Mouse (Mus musculus): ENCODE results near the gene Tas2r135. TPM values are rescaled to one million over a fixed set of nuclear protein-coding genes. Genes with fewer than 3 reads are reported as not detected.
A peak's percentile ranks its signal among the peaks of the same experiment; 100 is the strongest.

Tas2r135 gene
- polyA plus RNA-seq, 1 experiment from 2014 or later = not detected

- Histone ChIP-seq H3K4me3 (no peak overlapping the region), H3K27ac (no peak overlapping the region), H3K4me1 (replicated peaks) (peaks cover 5% of the 10 kb centered on the region), H3K27me3 (ENCODE audit: insufficient read depth, poor library complexity, severe bottlenecking) (no peaks in the 10 kb centered on the region), H3K36me3 (peaks cover 20% of the 10 kb centered on the region), H3K9me3 (no peaks in the 10 kb centered on the region)
- WGBS = 89% methylated on average over 15 of the region's 15 CpGs
- DNase-seq (ENCODE audit: low spot score) = no peak
Measured at GRCm38 (mm10) chr6:42364607-42365006, 40.6 kb upstream of the Tas2r135 start.

- Histone ChIP-seq H3K4me3 (no peak overlapping the region), H3K27ac (no peak overlapping the region), H3K36me3 (peaks cover 14% of the 10 kb centered on the region), H3K27me3 (ENCODE audit: insufficient read depth, poor library complexity, severe bottlenecking) (no peaks in the 10 kb centered on the region), H3K4me1 (replicated peaks) (peaks cover 11% of the 10 kb centered on the region), H3K9me3 (no peaks in the 10 kb centered on the region)
- no peak for DNase-seq (ENCODE audit: low spot score)
- 90% methylated on average over 6 of the region's 6 CpGs for whole genome bisulfite sequencing
Measured at GRCm38 (mm10) chr6:42365215-42365614, 40.0 kb upstream of the Tas2r135 start.

GRCm38 (mm10) chr6:42369870-42370269, 35.4 kb upstream of the Tas2r135 start:
- Histone ChIP-seq H3K36me3 (no peaks in the 10 kb centered on the region), H3K27ac (no peak overlapping the region), H3K9me3 (no peaks in the 10 kb centered on the region), H3K4me1 (replicated peaks) (peaks cover 42% of the 10 kb centered on the region), H3K27me3 (ENCODE audit: insufficient read depth, poor library complexity, severe bottlenecking) (peaks cover 30% of the 10 kb centered on the region), H3K4me3 (no peak overlapping the region)
- peak; percentile 52 for DNase-seq (ENCODE audit: low spot score)
- WGBS = 8% methylated on average over 3 of the region's 3 CpGs

- peaks cover 33% of the 10 kb centered on the region for H3K27me3 ChIP-seq (ENCODE audit: insufficient read depth, poor library complexity, severe bottlenecking)
- DNase-seq (ENCODE audit: low spot score) = no peak
- H3K4me3 ChIP-seq = no peak overlapping the region
- H3K9me3 ChIP-seq = no peaks in the 10 kb centered on the region
- H3K27ac ChIP-seq = 0 out of 2 replicates have a peak overlapping the region, but pooled peaks have one; percentile 13
- H3K4me1 ChIP-seq (replicated peaks) = peaks cover 42% of the 10 kb centered on the region
- 50% methylated on average over 4 of the region's 4 CpGs for WGBS
- H3K36me3 ChIP-seq = no peaks in the 10 kb centered on the region
Measured at GRCm38 (mm10) chr6:42370630-42371363, 34.4 kb upstream of the Tas2r135 start.

- no peak for DNase-seq (ENCODE audit: low spot score)
- Histone ChIP-seq H3K9me3 (no peaks in the 10 kb centered on the region), H3K4me1 (replicated peaks) (peaks cover 42% of the 10 kb centered on the region), H3K36me3 (no peaks in the 10 kb centered on the region), H3K27me3 (ENCODE audit: insufficient read depth, poor library complexity, severe bottlenecking) (peaks cover 37% of the 10 kb centered on the region), H3K4me3 (peak overlapping the region; percentile 65; the same call in 1 of the 2 replicates), H3K27ac (no peak overlapping the region)
- 4% methylated on average over 3 of the region's 3 CpGs for WGBS
Measured at GRCm38 (mm10) chr6:42372001-42372400, 33.2 kb upstream of the Tas2r135 start.

- Histone ChIP-seq H3K27me3 (ENCODE audit: insufficient read depth, poor library complexity, severe bottlenecking) (peaks cover 37% of the 10 kb centered on the region), H3K4me1 (replicated peaks) (peaks cover 42% of the 10 kb centered on the region), H3K9me3 (no peaks in the 10 kb centered on the region), H3K4me3 (peak overlapping the region; percentile 65), H3K36me3 (no peaks in the 10 kb centered on the region), H3K27ac (peak overlapping the region; percentile 80)
- DNase-seq (ENCODE audit: low spot score) = no peak
- WGBS = 15% methylated on average over 9 of the region's 9 CpGs
Measured at GRCm38 (mm10) chr6:42372421-42372815, 32.8 kb upstream of the Tas2r135 start.

- H3K4me1 ChIP-seq (replicated peaks) = peaks cover 42% of the 10 kb centered on the region
- H3K27ac ChIP-seq = peak within 1 kb of the TSS; percentile 80
- DNase-seq (ENCODE audit: low spot score) = peak; percentile 71
- H3K36me3 ChIP-seq = no peaks in the 10 kb centered on the region
- H3K27me3 ChIP-seq (ENCODE audit: insufficient read depth, poor library complexity, severe bottlenecking) = peaks cover 37% of the 10 kb centered on the region
- peak within 1 kb of the TSS; percentile 65 for H3K4me3 ChIP-seq
- under 1% methylated on average over 36 of the region's 36 CpGs for WGBS
- no peaks in the 10 kb centered on the region for H3K9me3 ChIP-seq
Measured at GRCm38 (mm10) chr6:42372816-42373547, 32.3 kb upstream of the Tas2r135 start, which contains the start of gene Epha1. Gene Epha1, minus strand, starts transcription at chr6:42373268.

GRCm38 (mm10) chr6:42373669-42374430, 31.4 kb upstream of the Tas2r135 start:
- Histone ChIP-seq H3K27me3 (ENCODE audit: insufficient read depth, poor library complexity, severe bottlenecking) (peaks cover 37% of the 10 kb centered on the region), H3K36me3 (no peaks in the 10 kb centered on the region)
- 39% methylated on average over 7 of the region's 7 CpGs for WGBS

GRCm38 (mm10) chr6:42374701-42375100, 30.5 kb upstream of the Tas2r135 start:
- DNase-seq (ENCODE audit: low spot score) = no peak

More at GRCm38 (mm10) chr6:42373669-42374430, 31.4 kb upstream of the Tas2r135 start:
- no peak overlapping the region for H3K27ac ChIP-seq
- DNase-seq (ENCODE audit: low spot score) = no peak
- H3K4me3 ChIP-seq = peak overlapping the region; percentile 65
- H3K4me1 ChIP-seq (replicated peaks) = peaks cover 42% of the 10 kb centered on the region
- H3K9me3 ChIP-seq = no peaks in the 10 kb centered on the region

GRCm38 (mm10) chr6:42375131-42375530, 30.1 kb upstream of the Tas2r135 start:
- Histone ChIP-seq H3K36me3 (no peaks in the 10 kb centered on the region), H3K27me3 (ENCODE audit: insufficient read depth, poor library complexity, severe bottlenecking) (peaks cover 41% of the 10 kb centered on the region), H3K27ac (no peak overlapping the region), H3K9me3 (no peaks in the 10 kb centered on the region), H3K4me1 (replicated peaks) (peaks cover 35% of the 10 kb centered on the region), H3K4me3 (no peak overlapping the region)
- 89% methylated on average over 2 of the region's 2 CpGs for WGBS
- no peak for DNase-seq (ENCODE audit: low spot score)

More at GRCm38 (mm10) chr6:42374701-42375100, 30.5 kb upstream of the Tas2r135 start:
- no peaks in the 10 kb centered on the region for H3K9me3 ChIP-seq
- H3K27ac ChIP-seq = no peak overlapping the region
- no peak overlapping the region for H3K4me3 ChIP-seq
- peaks cover 39% of the 10 kb centered on the region for H3K4me1 ChIP-seq (replicated peaks)
- H3K36me3 ChIP-seq = no peaks in the 10 kb centered on the region
- H3K27me3 ChIP-seq (ENCODE audit: insufficient read depth, poor library complexity, severe bottlenecking) = peaks cover 41% of the 10 kb centered on the region
- 78% methylated on average over 4 of the region's 4 CpGs for WGBS

- DNase-seq (ENCODE audit: low spot score) = no peak
- no peaks in the 10 kb centered on the region for H3K36me3 ChIP-seq
- peaks cover 31% of the 10 kb centered on the region for H3K4me1 ChIP-seq (replicated peaks)
- no peaks in the 10 kb centered on the region for H3K9me3 ChIP-seq
- no peak overlapping the region for H3K27ac ChIP-seq
- H3K27me3 ChIP-seq (ENCODE audit: insufficient read depth, poor library complexity, severe bottlenecking) = peaks cover 35% of the 10 kb centered on the region
- no peak overlapping the region for H3K4me3 ChIP-seq
- WGBS = 51% methylated on average over 4 of the region's 4 CpGs
Measured at GRCm38 (mm10) chr6:42376016-42376415, 29.2 kb upstream of the Tas2r135 start.

GRCm38 (mm10) chr6:42376504-42377019, 28.7 kb upstream of the Tas2r135 start:
- no peak overlapping the region for H3K27ac ChIP-seq
- no peaks in the 10 kb centered on the region for H3K9me3 ChIP-seq
- H3K4me3 ChIP-seq = no peak overlapping the region
- H3K4me1 ChIP-seq (replicated peaks) = peaks cover 35% of the 10 kb centered on the region
- no peak for DNase-seq (ENCODE audit: low spot score)
- 84% methylated on average over 6 of the region's 6 CpGs for WGBS
- H3K27me3 ChIP-seq (ENCODE audit: insufficient read depth, poor library complexity, severe bottlenecking) = peaks cover 31% of the 10 kb centered on the region
- H3K36me3 ChIP-seq = no peaks in the 10 kb centered on the region
